Mouse (Mus musculus): ENCODE measurements at regions not wholly inside any gene's neighbourhood (a gene's known extent, or its start where the extent isn't known, plus 50 kb on each side); places are given as distances from the start of the nearest gene placed in this dataset.

- H3K36me3 ChIP-seq (ENCODE audit: insufficient read depth): no peaks in the 10 kb centered on the region
- ATAC-seq: no peak
Observed at GRCm38 (mm10) chr10:125538316-125538715, 149.1 kb upstream of the Slc16a7 start.

GRCm38 (mm10) chr10:125586489-125587147 lies 197.4 kb upstream of the Slc16a7 start:
- no peaks in the 10 kb centered on the region for H3K4me1 ChIP-seq (ENCODE audit: insufficient read depth)

More at GRCm38 (mm10) chr10:125538316-125538715, 149.1 kb upstream of the Slc16a7 start:
- H3K4me3 ChIP-seq (ENCODE audit: low read depth, low read length): no peak overlapping the region
- TF ChIP-seq CTCF (IDR thresholded peaks at IDR 0.05; ENCODE audit: low read depth): peak; percentile 62
- no peaks in the 10 kb centered on the region for H3K4me1 ChIP-seq (ENCODE audit: insufficient read depth)
- no peak overlapping the region for H3K27ac ChIP-seq (ENCODE audit: low read depth, low read length)
- no peaks in the 10 kb centered on the region for H3K27me3 ChIP-seq (ENCODE audit: insufficient read depth, low read length)
- DNase-seq: peak; percentile 51
- no peaks in the 10 kb centered on the region for H3K9me3 ChIP-seq (ENCODE audit: low read length)
- whole genome bisulfite sequencing: 47% methylated on average over 1 of the region's 1 CpGs
- no peak overlapping the region for H3K4me2 ChIP-seq (ENCODE audit: low read depth)
- no peak overlapping the region for H3K9ac ChIP-seq

GRCm38 (mm10) chr10:125593006-125593405 lies 203.7 kb upstream of the Slc16a7 start:
- 91% methylated on average over 5 of the region's 5 CpGs for WGBS
- Histone ChIP-seq H3K27me3 (ENCODE audit: insufficient read depth, low read length) (no peaks in the 10 kb centered on the region), H3K27ac (ENCODE audit: low read depth, low read length) (no peak overlapping the region)

More at GRCm38 (mm10) chr10:125586489-125587147, 197.4 kb upstream of the Slc16a7 start:
- no peak overlapping the region for H3K4me3 ChIP-seq (ENCODE audit: low read depth, low read length)
- TF ChIP-seq CTCF (IDR thresholded peaks at IDR 0.05; ENCODE audit: low read depth): no peak
- peak; percentile 48; the same call in 1 of the 2 replicates for ATAC-seq
- H3K27ac ChIP-seq (ENCODE audit: low read depth, low read length): 0 out of 2 replicates have a peak overlapping the region, but pooled peaks have one; percentile 21
- H3K9me3 ChIP-seq (ENCODE audit: low read length): no peaks in the 10 kb centered on the region
- DNase-seq: peak; percentile 78
- H3K36me3 ChIP-seq (ENCODE audit: insufficient read depth): no peaks in the 10 kb centered on the region
- no peak overlapping the region for H3K9ac ChIP-seq
- 14% methylated on average over 7 of the region's 7 CpGs for WGBS
- no peaks in the 10 kb centered on the region for H3K27me3 ChIP-seq (ENCODE audit: insufficient read depth, low read length)
- H3K4me2 ChIP-seq (ENCODE audit: low read depth): no peak overlapping the region

GRCm38 (mm10) chr10:125607787-125608617 lies 218.7 kb upstream of the Slc16a7 start:
- Histone ChIP-seq H3K27ac (ENCODE audit: low read depth, low read length) (no peak overlapping the region), H3K4me3 (ENCODE audit: low read depth, low read length) (no peak overlapping the region), H3K4me1 (ENCODE audit: insufficient read depth) (0 out of 2 replicates have a peak, but pooled peaks cover 6% of the 10 kb centered on the region), H3K27me3 (ENCODE audit: insufficient read depth, low read length) (no peaks in the 10 kb centered on the region), H3K9me3 (ENCODE audit: low read length) (no peaks in the 10 kb centered on the region), H3K4me2 (ENCODE audit: low read depth) (no peak overlapping the region), H3K36me3 (ENCODE audit: insufficient read depth) (no peaks in the 10 kb centered on the region), H3K9ac (no peak overlapping the region)
- ATAC-seq (peak; percentile 81; the same call in 1 of the 2 replicates), DNase-seq (no peak)
- WGBS: 21% methylated on average over 10 of the region's 10 CpGs
- no peak for TF ChIP-seq CTCF (IDR thresholded peaks at IDR 0.05; ENCODE audit: low read depth)

More at GRCm38 (mm10) chr10:125593006-125593405, 203.7 kb upstream of the Slc16a7 start:
- H3K9ac ChIP-seq: no peak overlapping the region
- ATAC-seq (no peak), DNase-seq (no peak)
- H3K36me3 ChIP-seq (ENCODE audit: insufficient read depth): no peaks in the 10 kb centered on the region
- H3K4me2 ChIP-seq (ENCODE audit: low read depth): no peak overlapping the region
- H3K9me3 ChIP-seq (ENCODE audit: low read length): no peaks in the 10 kb centered on the region
- H3K4me3 ChIP-seq (ENCODE audit: low read depth, low read length): no peak overlapping the region
- no peaks in the 10 kb centered on the region for H3K4me1 ChIP-seq (ENCODE audit: insufficient read depth)
- no peak for TF ChIP-seq CTCF (IDR thresholded peaks at IDR 0.05; ENCODE audit: low read depth)

GRCm38 (mm10) chr10:125610353-125610752 lies 221.1 kb upstream of the Slc16a7 start:
- H3K9me3 ChIP-seq (ENCODE audit: low read length): no peaks in the 10 kb centered on the region
- no peak overlapping the region for H3K4me2 ChIP-seq (ENCODE audit: low read depth)
- 84% methylated on average over 5 of the region's 5 CpGs for whole genome bisulfite sequencing
- H3K4me3 ChIP-seq (ENCODE audit: low read depth, low read length): no peak overlapping the region
- no peaks in the 10 kb centered on the region for H3K27me3 ChIP-seq (ENCODE audit: insufficient read depth, low read length)
- DNase-seq: no peak
- H3K27ac ChIP-seq (ENCODE audit: low read depth, low read length): no peak overlapping the region
- H3K4me1 ChIP-seq (ENCODE audit: insufficient read depth): 0 out of 2 replicates have a peak, but pooled peaks cover 6% of the 10 kb centered on the region
- no peak for TF ChIP-seq CTCF (IDR thresholded peaks at IDR 0.05; ENCODE audit: low read depth)
- no peak overlapping the region for H3K9ac ChIP-seq
- no peak for ATAC-seq
- no peaks in the 10 kb centered on the region for H3K36me3 ChIP-seq (ENCODE audit: insufficient read depth)

- no peaks in the 10 kb centered on the region for H3K9me3 ChIP-seq (ENCODE audit: low read length)
- WGBS: 65% methylated on average over 6 of the region's 6 CpGs
Observed at GRCm38 (mm10) chr10:125612773-125613172, 223.5 kb upstream of the Slc16a7 start.

GRCm38 (mm10) chr10:125621376-125621775 lies 232.1 kb upstream of the Slc16a7 start:
- H3K4me1 ChIP-seq (ENCODE audit: insufficient read depth): no peaks in the 10 kb centered on the region
- H3K9me3 ChIP-seq (ENCODE audit: low read length): no peaks in the 10 kb centered on the region
- no peak overlapping the region for H3K4me3 ChIP-seq (ENCODE audit: low read depth, low read length)
- TF ChIP-seq CTCF (IDR thresholded peaks at IDR 0.05; ENCODE audit: low read depth): no peak
- H3K27me3 ChIP-seq (ENCODE audit: insufficient read depth, low read length): no peaks in the 10 kb centered on the region
- no peak overlapping the region for H3K9ac ChIP-seq
- DNase-seq (no peak), ATAC-seq (no peak)
- WGBS: 47% methylated on average over 6 of the region's 6 CpGs
- H3K4me2 ChIP-seq (ENCODE audit: low read depth): no peak overlapping the region
- no peak overlapping the region for H3K27ac ChIP-seq (ENCODE audit: low read depth, low read length)
- H3K36me3 ChIP-seq (ENCODE audit: insufficient read depth): no peaks in the 10 kb centered on the region

More at GRCm38 (mm10) chr10:125612773-125613172, 223.5 kb upstream of the Slc16a7 start:
- Histone ChIP-seq H3K27me3 (ENCODE audit: insufficient read depth, low read length) (no peaks in the 10 kb centered on the region), H3K9ac (no peak overlapping the region), H3K36me3 (ENCODE audit: insufficient read depth) (no peaks in the 10 kb centered on the region), H3K27ac (ENCODE audit: low read depth, low read length) (no peak overlapping the region), H3K4me2 (ENCODE audit: low read depth) (no peak overlapping the region), H3K4me1 (ENCODE audit: insufficient read depth) (0 out of 2 replicates have a peak, but pooled peaks cover 2% of the 10 kb centered on the region), H3K4me3 (ENCODE audit: low read depth, low read length) (no peak overlapping the region)
- no peak for TF ChIP-seq CTCF (IDR thresholded peaks at IDR 0.05; ENCODE audit: low read depth)
- ATAC-seq: no peak
- DNase-seq: no peak

Measured in forebrain, postnatal 0 days (tissue).